Mouse (Mus musculus) CD4-positive, CD25-positive, alpha-beta regulatory T cell, adult 2 months (primary cell): ENCODE measurements around the gene Prkci.

Source experiments
- DNase-seq: peaks from one replicate; pipeline ENCODE4 v3.0.0-alpha.2; 2012; ENCODE audit warnings: low read depth, low spot score

Gene Prkci

DNA sequence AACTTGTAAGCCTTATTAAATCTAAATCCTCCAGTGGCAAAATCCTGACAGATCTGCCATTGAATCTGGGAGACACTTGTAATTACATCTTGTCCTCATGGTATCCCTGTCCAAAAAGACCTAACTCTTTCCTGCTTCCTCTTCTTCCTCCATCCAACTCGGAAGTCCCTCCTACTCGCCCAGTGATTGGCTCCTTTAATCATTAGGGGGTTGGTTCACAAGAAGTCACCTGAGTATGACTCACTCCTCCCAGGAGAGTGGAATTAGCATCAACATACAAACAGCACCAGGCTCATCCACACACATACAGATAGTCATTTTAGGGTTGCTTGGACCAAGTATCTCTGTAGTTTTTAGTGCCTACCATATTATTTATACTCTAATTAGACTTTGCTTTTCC, 47.4 kb downstream of the Prkci start:
- DNase-seq: no peak

DNA sequence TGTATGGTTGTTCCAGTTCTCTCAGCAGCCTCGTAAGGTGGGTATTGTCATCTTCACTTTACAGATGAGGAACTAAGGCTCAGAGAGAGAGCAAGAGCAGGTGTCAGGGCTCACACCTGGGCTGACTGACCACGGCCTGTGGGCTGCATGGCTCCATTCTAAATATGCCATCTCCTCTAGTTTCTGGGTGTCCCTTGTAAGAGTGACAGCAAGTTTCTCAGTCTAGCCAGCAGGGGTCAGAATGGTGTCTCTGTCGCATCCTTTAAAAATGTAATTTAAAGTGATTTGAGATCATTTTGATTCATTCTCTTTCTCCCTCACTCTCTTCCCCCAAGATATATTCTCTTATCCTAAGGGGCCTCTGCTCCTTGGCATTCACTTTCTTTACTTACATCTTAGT, 51.7 kb downstream of the Prkci start:
- DNase-seq: peak; percentile 65

DNA sequence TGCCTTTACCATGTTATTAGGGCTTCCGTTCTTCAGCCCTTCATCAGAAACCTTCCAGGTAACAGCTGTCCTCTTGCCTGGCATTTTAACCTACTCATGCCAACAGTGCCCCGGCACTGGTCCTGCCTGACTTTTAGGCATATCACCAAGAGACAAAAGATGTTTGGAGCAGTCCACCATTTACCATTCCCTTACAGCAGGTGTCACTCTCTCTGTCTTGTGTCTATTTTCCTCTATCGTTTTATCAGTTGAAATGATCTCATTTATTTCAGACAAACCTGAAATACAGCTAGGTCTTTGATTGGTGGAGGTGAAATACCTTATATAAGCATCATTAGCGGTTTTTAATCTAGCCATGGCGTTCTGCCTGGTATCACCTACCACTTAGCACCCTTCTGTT, 53.5 kb downstream of the Prkci start:
- peak; percentile 36 for DNase-seq

GRCm38 (mm10) chr3:31050375-31050774, 54.8 kb downstream of the Prkci start:
- no peak for DNase-seq

DNA sequence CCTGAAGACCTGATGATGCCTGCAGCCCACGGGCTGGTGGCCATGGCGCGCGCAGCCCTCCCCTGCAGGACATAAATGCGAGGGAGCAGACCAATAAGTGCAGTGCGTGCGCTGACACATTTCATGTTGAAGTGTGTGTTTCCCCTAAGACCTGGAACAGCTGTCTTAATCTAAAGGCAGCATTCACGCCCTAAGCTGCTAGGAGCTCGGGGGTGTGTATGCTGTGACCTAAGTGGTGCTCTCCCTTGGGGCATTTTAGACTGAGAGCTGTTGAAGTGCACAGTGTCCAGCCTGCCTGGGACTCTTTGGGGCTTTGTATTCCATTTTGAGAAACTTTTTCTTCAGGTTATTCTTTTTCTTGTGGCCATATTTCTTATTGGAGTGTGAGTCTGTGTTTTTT, 56.2 kb downstream of the Prkci start:
- DNase-seq: no peak

DNA sequence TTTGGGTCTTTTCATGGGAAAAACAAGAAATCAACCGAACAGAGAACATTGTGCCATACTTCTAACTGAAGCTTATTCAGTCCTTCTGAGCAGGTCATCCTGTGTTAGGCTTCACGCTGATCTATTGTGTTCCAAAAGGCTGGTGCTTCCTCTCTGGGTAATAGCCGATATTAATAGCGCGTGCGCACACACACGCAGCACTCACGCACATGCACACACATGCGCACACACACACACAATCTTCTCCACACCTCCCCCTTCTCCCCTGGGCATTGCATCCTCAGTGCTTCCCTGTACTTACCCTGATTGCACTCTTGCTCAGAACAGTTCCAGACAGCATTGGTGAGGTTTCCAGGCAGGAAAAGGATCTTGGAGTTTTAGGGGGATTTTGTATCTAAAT, 57.6 kb downstream of the Prkci start:
- DNase-seq: no peak

DNA sequence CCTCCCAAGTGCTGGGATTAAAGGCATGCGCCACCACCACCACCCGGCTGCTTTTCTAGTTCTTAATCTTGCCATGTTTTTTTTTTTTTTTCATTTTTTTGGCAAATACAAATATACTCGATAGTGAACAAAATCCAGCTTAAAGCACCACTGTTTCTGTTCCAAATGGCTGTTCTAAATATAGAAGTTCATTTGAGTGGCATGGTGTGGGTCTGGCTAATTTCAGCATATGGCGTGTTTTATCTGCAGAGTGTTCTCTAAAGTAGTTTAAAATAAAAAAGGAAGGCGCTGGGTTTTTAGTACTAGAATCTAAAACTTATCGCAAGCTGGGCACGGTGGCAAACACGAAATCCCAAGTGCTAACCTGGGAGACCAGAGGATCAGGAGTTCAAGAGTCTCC, 59.3 kb downstream of the Prkci start:
- no peak for DNase-seq

DNA sequence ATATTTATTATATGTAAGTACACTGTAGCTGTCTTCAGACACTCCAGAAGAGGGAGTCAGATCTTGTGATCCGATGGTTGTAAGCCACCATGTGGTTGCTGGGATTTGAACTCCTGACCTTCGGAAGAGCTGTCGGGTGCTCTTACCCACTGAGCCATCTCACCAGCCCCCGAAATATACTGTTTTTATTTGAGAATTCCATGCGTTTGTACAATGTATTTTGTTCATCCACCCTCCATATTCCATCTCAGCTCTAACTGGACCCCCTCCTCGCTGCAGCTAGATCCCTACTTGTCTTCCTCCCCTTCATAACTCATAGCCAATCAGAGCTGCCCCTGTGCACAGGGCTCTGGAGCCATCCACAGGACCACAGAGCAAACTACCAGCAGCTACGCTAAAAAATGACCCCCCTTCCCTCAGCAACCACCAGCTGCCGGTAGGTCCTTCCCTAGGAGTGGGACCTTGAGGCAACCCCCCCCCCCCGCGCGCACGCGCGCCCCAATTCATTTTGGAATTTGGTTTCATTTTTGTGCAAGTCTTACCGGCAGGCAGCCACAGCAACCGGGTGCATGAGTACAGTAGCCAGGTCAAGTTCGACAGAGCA, 60.6 kb downstream of the Prkci start:
- DNase-seq: peak; percentile 53

DNA sequence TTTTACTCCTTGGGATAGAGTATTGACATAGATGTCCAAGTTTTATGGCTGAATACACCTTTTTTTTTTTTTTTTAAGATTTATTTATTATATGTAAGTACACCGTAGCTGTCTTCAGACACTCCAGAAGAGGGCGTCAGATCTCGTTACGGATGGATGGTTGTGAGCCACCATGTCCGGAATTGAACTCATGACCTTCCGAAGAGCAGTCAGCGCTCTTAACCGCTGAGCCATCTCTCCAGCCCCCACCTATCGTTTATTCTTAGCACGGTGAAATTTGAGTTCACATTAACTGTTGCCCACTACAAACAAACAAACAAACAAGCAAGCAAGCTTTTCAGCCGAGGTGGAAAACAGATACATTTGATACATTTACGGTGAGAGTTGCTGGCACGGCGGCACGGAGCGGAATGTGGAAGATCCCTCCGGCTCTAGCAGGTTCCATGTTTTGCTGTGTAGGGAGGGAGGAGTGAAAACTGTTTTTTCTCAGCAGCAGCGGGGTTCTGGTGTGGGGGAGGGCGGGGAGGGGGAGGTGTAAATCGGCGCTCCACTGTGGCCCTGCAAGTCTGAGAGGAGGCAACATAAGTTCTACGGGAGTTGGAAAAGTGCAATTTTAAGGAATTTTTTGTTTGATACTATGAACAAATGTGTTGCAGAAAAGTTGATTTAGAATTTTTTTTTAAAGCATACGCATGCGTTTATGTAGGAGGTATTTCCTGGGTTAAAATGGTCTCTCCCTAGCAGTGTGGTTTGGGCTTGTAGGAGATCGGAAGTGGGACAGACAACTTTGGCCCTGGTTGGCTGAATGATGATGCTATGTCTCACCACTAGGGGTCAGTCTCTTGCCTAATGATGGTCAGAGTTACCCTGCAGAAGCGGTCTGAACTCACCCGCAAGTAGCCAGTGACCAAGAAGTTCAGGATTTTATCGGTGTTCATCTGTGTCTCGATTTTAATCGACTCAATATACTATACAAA, 61.4 kb downstream of the Prkci start:
- peak; percentile 84 for DNase-seq

- DNase-seq: no peak
Measured at GRCm38 (mm10) chr3:31060745-31061102, 65.2 kb downstream of the Prkci start.

- peak; percentile 81 for DNase-seq
Measured at GRCm38 (mm10) chr3:31061103-31061785, 65.7 kb downstream of the Prkci start.

GRCm38 (mm10) chr3:31061786-31062120, 66.2 kb downstream of the Prkci start:
- DNase-seq: peak; percentile 61

DNA sequence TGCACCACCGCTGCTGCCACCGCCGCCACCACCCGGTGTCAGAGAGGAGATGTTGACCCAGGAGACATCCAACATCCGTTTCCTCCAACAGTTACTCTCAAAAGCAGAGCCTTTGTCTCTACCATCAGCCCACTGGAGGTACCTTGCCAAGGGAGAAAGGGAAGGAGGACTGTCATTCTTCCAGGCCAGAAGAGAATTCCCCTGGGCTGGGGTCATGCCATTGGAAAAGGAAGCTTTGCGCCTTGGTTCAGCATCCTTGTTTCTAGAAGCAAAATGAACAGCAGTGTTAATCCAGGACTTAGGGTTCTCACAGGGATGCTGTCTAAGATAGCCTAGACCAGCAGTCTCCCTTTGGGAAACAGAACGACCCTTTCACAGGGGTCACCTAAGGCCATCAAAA, 66.8 kb downstream of the Prkci start:
- no peak for DNase-seq

DNA sequence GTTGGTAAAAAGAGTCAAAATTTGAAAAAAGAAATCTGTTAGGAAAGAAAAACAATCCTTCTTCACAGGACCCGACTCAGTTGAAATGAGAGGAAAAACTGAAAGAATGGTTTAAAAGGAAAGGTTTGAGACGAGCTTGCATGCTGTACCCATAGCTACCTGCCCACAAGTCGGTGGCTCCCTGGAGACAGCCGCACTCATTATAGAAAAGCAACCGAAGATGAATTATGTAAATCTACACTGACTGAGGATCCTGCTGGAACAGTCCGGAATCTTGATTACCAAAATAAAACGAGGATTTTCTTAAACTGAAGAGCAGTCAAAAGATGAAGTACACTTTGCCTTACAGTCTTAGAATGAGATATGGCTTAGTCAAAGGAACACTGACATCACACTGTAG, 72.9 kb downstream of the Prkci start:
- no peak for DNase-seq

- DNase-seq: no peak
Measured at GRCm38 (mm10) chr3:31071804-31072203, 76.3 kb downstream of the Prkci start.

DNA sequence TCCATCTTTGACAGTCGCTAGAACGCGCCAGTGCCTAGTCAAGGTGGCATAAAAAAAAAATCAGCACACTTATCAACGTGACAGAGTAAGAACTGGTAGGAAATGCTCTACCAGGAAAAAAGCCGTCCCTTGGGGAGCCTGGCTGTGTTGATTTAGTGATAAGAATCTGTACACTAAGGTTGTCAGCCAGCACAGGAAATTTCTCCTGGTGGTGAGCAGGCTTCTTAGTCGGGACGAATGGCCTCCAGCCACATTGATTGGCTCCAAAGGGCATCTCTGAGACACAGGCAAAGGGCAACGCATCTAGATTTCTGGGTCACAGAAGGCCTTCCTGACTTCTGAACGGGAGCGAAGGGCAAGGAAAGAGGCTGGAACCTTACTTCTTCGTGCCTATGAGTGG, 80.3 kb downstream of the Prkci start:
- DNase-seq: no peak

GRCm38 (mm10) chr3:31077068-31077703, 81.6 kb downstream of the Prkci start:
- DNase-seq: no peak

- DNase-seq: no peak
Measured at GRCm38 (mm10) chr3:31079450-31079849, 83.9 kb downstream of the Prkci start.

GRCm38 (mm10) chr3:31080791-31081502, 85.4 kb downstream of the Prkci start:
- DNase-seq: no peak

- DNase-seq: peak; percentile 58
Measured at GRCm38 (mm10) chr3:31082838-31083506, 87.4 kb downstream of the Prkci start.
